Mouse (Mus musculus) embryonic stem cell, embryonic (primary cell): ENCODE measurements around the gene Cd28.

ENCODE experiments used
- CTCF ChIA-PET, 4 experiments: fragments of 300-600 bp in 2 of 4; fragments of 350-600 bp in 2 of 4; sonication (Branson Sonifier 250); formaldehyde crosslinking; loops; one replicate each; lab custom pipeline; 2022; ENCODE audit warnings: inconsistent platforms in 2 of 4; lab: Charles Lee
- POLR2A ChIA-PET, 4 experiments: fragments of 300-600 bp in 2 of 4; fragments of 350-600 bp in 2 of 4; sonication (Branson Sonifier 250); formaldehyde crosslinking; loops; one replicate each; lab custom pipeline; 2022; ENCODE audit warnings: antibody characterized with exemption in 4 of 4, inconsistent platforms in 1 of 4; lab: Charles Lee

The Cd28 gene

DNA sequence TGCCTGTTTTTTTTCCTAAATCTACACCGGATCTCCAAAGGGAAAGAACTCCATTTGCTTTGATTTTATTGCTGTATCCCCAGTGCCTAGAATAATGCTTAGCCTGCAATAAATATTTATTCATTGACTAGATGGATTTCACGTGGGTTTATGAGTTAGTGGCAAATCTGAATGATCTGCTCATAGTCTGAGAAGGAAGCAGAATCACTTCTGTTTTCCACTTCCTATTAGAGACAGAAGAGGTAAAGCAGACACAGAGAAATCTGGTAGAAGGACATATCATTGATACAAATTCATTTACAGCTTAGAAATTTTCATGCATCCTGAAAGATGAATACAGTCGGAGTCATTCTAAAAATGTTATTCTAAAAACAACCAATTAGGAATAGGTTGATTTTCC, 56.6 kb downstream of the Cd28 start:
- ChIA-PET CTCF (no interaction called here), POLR2A (no interaction called here)

DNA sequence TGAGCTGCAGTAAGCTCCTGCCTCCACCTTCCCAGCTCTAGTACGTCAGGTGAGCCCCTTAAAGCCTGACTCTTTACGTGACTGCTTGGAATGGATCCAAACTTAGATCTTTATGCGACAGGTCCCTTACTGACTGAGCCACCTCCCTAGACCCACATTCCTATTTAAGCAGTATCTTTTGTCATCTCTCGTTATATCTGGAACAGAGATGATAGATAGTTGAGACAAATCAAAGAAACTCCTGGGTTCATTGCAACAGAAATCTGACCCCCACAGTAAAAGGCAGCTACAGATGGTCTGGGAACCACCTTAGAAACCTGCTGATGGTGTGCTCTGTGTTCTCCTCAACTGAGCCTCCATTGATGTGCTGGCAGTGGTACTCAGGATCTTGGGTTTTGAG, 59.6 kb downstream of the Cd28 start:
- ChIA-PET POLR2A (interaction anchor here in 1 of 4 experiments (2.0 kb wide), 1 partner anchor 77 kb away, joined by 8 read pairs; no protein-coding TSS in a partner anchor), CTCF (no interaction called here)

DNA sequence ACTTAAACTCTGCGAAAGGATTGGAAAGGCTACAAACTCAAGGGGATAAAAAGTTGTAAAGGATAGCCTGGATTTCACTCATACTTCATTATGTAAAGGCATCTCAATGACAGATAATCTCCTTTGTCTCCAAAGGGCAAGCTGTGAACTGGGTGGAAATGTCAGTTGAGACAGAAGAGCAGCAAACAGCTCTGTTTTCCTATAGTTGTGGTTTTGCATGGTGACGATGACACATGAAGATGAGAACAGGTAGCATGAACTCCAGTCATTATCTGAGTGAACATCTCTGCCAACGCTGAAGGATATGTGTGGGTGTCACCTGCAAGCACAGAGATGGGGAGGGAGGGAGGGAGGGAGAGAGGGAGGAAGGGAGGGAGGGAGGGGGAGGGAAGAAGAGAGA, 60.3 kb downstream of the Cd28 start:
- ChIA-PET CTCF (no interaction called here), POLR2A (interaction anchor here in 2 of 4 experiments (0.6 to 3.6 kb wide), 3 partner anchors 74 to 301 kb away, joined by 3 to 36 read pairs (median 4); no protein-coding TSS in a partner anchor)

DNA sequence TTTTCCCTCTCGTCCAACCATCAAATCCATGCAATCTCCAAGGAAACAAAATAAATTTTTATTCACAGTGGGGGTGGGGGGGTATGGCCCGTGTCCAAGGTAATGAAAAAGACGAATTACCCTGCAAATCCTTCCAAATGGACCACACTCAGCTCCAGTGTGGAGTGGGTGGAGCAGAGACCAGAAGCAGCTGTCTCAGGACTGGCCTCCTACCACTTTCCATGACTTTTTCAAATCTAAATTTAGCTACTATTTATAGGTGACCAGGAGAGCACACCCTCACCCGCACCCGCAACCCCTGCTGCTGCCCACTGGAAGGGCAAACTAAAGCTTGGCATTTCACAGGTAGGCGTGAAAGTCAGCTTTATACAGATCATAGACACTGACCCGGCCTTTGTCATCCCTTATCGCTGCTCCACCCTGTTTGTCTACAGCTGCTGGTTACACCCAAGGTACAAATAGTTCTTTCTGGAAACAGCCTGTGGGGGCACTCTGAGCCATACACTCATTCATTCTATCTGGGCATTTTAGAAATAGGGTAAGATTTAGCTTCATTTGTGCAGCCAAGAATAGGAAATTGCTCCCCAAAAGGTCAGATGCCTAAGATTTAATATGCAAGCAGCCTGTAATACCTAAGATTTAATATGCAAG, 62.0 kb downstream of the Cd28 start:
- CTCF ChIA-PET: interaction anchor here (0.6 to 2.1 kb wide), 12 partner anchors 44 to 149 kb away, joined by 3 to 10 read pairs (median 3); no protein-coding TSS in a partner anchor
- POLR2A ChIA-PET: interaction anchor here (0.8 to 3.6 kb wide), 19 partner anchors 10 to 212 kb away, joined by 3 to 36 read pairs (median 4); partner anchors contain the start of gene Raph1 (in 1 of the 4)

DNA sequence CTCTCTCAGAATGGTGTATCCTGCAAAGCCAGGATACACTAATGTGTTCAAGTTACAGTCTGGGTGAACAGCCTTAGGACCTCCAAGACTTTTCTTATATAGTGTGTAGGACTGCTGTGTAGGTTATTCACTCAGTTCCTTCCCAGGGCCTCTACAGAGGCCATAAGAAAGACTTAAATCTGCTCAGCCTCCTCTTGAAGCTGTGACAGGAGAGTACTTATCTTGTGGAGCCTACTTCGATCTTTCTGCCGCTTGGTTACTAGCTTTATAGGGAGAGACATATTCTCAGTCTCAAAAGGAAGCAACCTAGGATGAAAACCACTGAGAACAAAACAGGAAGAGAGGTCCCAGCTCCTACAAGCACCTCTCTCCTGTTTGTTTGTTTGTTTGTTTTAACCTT, 62.6 kb downstream of the Cd28 start:
- ChIA-PET CTCF (interaction anchor here (0.7 to 2.1 kb wide), 9 partner anchors 44 to 971 kb away, joined by 3 to 10 read pairs (median 4); no protein-coding TSS in a partner anchor), POLR2A (interaction anchor here (0.5 to 3.6 kb wide), 15 partner anchors 11 to 212 kb away, joined by 3 to 36 read pairs (median 4); partner anchors contain the start of gene Raph1 (in 1 of the 4))

DNA sequence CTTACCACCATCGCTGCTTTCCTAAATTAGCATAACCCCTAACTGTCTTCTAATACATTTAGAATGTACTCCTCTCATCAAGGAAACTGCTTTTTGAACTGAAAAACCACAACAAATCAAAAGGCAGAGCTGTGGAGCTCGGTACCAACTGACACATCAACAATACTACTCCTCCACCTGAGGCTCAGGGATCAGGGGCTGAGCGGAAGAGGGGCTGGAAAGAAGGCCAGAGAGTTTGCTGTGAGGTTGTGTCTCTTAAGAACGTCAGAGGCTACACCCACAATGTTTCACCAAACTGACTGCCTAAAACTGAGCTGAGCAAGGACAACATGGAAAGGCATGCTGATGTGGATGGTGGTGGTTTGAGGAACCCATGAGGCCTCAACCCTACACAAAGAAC, 65.1 kb downstream of the Cd28 start:
- ChIA-PET CTCF (no interaction called here), POLR2A (interaction anchor here in 1 of 4 experiments (0.9 kb wide), 1 partner anchor 23 kb away, joined by 3 read pairs; no protein-coding TSS in a partner anchor)

DNA sequence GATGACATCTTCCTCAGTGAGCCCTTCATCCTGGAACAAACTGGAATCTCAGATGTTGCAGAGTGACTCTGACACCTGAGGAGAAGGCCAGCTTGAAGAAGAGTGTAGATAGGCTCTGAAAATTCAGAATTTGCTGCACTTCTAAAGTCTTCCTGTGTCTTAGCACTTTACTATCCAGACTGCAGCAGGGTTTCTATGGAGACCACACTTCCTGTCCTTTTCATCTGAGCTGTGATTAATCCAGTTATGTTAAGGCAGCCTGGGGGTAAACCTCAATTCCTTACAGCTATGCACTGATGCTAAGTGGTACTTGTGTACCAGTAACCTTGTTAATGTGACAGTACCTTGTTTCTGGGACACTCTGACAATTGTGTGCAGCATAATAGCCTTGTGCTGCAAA, 77.1 kb downstream of the Cd28 start:
- POLR2A ChIA-PET: interaction anchor here in 1 of 4 experiments (1.1 kb wide), 1 partner anchor 251 kb away, joined by 3 read pairs; no protein-coding TSS in a partner anchor
- CTCF ChIA-PET: interaction anchor here in 1 of 4 experiments (0.6 kb wide), 1 partner anchor 28 kb away, joined by 4 read pairs; no protein-coding TSS in a partner anchor

DNA sequence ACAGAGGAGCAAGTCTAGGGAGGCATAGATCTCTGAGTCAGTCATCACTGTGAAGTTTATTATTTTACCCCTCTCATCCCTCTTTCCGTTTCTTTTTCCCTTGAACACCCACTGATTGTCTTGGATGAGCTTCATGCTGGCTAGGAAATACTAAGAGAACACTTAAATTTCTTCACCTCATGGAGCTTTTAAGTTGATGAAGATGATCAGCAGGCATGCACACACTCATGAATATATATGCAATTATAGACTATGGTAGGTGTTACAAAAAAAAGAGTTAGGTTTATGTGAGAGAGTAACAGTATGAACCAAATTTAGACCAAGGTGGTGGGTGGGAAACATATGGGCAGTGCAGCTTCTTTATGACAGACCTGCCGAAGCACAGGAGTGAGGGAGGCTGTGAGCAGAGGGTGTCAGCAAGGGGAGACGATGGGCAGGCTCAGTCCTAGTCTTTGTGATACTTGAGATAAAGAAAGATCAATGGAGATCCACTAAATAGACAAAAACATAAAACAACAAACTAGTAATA, 79.1 kb downstream of the Cd28 start:
- ChIA-PET POLR2A (no interaction called here), CTCF (interaction anchor here in 1 of 4 experiments (0.5 kb wide), 1 partner anchor 72 kb away, joined by 3 read pairs; no protein-coding TSS in a partner anchor)

DNA sequence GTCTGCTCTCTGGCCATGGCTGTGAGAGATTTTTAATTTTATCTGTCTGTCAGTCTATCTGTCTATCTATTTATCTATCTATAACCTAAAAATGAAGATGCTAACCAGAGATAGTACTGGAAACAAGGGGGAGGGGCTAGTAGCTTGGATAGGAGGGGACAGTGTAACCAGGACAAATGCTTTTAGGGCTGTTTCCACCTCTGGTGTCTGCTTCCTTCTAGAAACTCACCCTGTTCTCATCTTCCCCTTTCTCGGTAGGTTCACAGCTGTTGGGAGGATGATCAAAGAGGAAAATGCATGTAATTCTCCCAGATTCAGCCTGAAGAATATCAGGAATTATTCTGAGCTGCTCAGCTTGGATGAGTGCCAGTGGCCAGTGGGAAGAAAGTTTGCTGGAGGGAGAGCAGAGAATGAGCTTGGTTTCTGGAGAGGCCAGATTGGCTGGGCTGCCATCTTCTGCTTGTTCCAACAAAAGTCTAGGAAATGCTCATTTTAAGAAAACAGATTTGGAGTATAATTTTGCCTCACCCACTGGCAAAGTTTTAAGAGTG, 83.3 kb downstream of the Cd28 start:
- CTCF ChIA-PET: interaction anchor here in 1 of 4 experiments (0.6 kb wide), 1 partner anchor 161 kb away, joined by 6 read pairs; no protein-coding TSS in a partner anchor
- POLR2A ChIA-PET: interaction anchor here in 1 of 4 experiments (0.6 to 1.0 kb wide), 2 partner anchors 35 to 51 kb away, joined by 3 to 4 read pairs; no protein-coding TSS in a partner anchor

DNA sequence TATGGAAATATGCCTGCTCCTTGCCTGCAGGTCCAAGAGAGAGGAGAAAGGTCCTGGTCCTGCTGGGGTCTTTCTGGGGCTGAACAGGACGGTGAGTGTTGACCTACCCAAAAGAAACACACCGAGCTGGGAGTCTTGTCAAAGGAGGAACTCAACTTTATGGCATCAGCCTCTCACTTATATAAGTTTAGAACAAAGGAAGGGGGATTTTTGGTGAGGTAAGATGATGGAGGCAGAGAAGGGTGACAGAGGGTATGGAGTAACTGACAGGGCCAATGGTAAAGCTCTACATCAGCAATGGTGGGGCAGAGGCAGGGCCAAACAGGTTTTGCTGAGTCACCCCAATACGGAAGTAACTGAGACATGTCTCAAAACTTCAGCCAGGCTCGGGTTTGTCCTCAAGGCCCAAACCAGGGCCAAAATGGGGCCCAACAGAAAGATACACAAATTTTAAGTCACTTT, 84.6 kb downstream of the Cd28 start:
- CTCF ChIA-PET: no interaction called here

DNA sequence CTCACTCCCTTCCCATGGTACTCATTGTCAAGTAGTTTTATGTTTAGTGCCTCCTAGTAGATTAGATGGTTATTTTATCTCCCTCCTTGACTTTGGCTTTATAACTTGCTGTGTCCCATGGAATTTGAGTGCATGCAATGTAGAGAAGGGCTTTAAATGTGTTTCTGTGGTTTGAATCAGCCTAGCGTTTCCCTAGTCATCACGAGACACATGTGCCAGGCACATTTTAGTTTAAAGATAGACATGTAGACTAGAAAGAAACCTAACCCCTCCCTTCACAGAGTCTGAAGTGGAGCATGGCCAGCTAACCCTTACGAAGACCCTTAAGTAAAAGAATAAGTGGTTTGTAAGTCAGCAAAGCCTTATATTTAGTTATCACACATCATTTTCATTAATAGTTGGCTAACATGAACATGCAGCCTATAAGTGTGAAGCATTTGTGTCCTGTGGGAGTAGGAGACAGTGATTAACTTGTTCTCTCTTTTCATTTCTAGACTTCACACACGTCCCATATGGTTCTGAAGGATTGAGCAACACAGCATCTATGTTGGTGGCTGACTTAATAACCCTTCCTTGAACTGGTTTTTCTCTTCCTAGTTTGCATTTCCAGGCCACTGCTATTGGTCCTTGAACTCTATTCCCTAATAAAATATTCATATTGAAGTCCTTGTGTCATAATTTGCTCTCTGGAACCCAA, 86.7 kb downstream of the Cd28 start:
- ChIA-PET POLR2A (interaction anchor here in 1 of 4 experiments (1.0 to 2.1 kb wide), 3 partner anchors 41 to 49 kb away, joined by 3 to 8 read pairs (median 5); no protein-coding TSS in a partner anchor), CTCF (no interaction called here)

More for the DNA sequence above, 84.6 kb downstream of the Cd28 start:
- POLR2A ChIA-PET: interaction anchor here in 1 of 4 experiments (0.7 kb wide), 1 partner anchor 8 kb away, joined by 3 read pairs; no protein-coding TSS in a partner anchor

DNA sequence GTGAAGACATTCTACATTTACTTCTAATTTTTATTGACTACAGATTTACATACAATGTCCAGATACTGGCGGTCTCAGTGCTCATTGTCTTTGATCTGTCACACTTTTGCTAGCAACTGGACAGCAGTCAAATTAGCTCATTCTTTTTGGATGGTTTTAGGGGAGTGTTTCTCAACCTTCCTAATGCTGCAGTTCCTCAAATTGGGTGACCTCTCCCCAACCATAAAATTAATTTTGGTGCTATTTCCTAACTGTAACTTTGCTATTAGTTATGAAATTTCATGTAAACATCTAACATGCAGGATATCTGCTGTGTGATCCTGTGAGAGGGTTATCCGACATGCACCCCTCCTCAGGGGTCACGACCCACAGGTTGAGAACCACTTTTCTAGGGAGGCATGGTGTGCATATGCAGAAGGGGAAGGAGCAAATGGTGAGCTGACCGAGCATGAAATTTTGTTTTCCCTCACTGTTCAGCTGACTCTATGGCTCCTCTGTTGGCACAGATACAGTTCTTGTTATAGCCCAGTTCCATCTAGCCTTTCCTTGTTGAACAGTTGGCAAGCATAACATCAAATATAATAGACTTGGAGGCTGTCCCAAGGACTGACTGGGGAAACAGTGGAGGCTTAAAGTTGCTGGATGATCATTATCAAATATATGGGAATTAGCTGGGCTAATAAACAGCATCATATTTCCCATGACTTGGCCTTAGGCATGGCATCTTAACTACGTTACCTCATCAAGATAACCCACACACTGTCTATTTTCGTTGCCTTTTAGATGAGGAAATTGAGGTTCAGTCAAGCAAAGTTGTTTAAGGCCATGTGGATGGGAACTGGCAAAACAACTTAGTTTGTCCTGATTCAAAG, 87.5 kb downstream of the Cd28 start:
- POLR2A ChIA-PET: interaction anchor here in 1 of 4 experiments (1.0 to 2.1 kb wide), 2 partner anchors 40 to 48 kb away, joined by 3 to 8 read pairs; no protein-coding TSS in a partner anchor
- CTCF ChIA-PET: no interaction called here

DNA sequence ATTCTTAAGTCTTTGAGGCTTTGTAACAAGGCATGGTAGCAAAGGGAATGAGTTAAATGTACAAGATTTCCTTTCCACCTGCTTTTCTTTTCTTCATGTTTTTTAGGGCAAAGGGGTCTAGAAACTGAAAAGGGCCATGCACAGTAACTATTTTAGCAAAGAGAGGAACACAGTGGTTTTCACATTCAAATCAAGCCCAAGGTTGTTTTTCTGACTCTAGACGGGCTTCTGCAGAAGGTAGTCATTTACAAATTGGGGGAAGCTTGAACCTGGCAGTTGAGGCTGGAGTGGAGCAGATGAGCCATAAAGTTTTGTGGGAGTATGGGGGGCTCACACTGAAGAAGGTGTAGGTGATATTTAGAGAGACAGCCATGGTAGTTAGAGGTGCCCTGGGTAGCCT, 88.6 kb downstream of the Cd28 start:
- ChIA-PET POLR2A (interaction anchor here in 1 of 4 experiments (2.1 kb wide), 1 partner anchor 46 kb away, joined by 8 read pairs; no protein-coding TSS in a partner anchor), CTCF (no interaction called here)

DNA sequence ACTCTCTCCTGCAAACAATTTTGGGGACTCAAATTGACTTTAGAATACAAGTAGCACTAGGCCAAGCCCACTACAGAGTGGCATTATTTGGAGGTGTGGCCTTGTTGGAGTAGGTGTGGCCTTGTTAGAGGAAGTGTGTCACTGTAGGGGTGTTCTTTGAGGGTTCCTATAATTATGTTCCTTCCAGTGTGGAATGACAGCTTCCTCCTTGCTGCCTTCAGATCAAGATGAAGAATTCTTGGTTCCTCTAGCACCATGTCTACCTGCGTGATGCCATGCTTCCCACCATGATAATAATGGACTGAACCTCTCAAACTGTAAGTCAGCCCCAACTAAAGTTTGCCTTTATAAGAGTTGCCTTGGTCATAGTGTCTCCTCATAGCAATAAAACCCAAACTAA, 91.1 kb downstream of the Cd28 start:
- ChIA-PET POLR2A (interaction anchor here in 1 of 4 experiments (0.6 to 4.6 kb wide), 2 partner anchors 44 to 832 kb away, joined by 3 to 19 read pairs; no protein-coding TSS in a partner anchor), CTCF (no interaction called here)

DNA sequence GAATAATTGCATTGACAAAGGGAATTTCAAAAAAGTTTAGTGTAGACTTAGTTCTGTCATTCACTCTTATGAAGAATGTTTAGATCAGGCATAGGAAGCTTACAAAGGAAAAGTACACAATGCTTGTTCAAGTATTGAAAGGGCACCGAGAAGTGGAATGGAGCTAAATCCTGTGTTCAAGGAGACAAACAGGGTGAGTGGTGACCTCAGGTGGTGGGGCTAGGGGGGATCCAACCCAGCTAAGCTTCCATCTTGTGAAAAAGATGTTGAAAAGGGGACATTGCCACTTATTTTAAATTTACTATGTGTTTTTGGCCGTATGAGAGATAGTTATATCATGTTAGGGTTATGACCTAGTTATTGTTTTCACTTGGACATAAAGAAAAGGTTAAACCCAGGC, 91.9 kb downstream of the Cd28 start:
- ChIA-PET CTCF (no interaction called here), POLR2A (interaction anchor here in 2 of 4 experiments (0.6 to 4.6 kb wide), 5 partner anchors 43 to 833 kb away, joined by 3 to 19 read pairs (median 3); no protein-coding TSS in a partner anchor)

DNA sequence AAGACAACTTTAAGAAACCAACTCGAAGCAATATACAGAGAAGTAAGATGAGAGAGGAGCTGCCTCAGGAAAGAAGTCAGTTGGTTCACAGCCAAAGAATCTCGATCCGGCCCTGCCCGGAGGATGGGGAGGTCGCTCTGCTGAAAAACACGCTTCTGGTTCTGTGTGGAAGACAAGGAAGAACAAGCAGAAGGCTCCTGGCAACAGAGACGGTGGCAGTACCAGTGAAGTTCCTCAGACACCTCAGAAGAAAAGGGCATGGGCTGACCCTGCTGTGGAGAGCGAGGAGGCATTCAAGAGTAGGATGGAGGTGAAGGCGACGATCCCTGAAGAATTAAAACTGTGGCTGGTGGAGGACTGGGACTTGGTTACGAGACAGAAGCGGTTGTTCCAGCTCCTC, 92.6 kb downstream of the Cd28 start:
- ChIA-PET CTCF (interaction anchor here in 1 of 4 experiments (1.6 kb wide), 1 partner anchor 14 kb away, joined by 5 read pairs; no protein-coding TSS in a partner anchor), POLR2A (interaction anchor here in 3 of 4 experiments (0.7 to 4.6 kb wide), 8 partner anchors 8 to 49 kb away, joined by 3 to 19 read pairs (median 3); no protein-coding TSS in a partner anchor)

DNA sequence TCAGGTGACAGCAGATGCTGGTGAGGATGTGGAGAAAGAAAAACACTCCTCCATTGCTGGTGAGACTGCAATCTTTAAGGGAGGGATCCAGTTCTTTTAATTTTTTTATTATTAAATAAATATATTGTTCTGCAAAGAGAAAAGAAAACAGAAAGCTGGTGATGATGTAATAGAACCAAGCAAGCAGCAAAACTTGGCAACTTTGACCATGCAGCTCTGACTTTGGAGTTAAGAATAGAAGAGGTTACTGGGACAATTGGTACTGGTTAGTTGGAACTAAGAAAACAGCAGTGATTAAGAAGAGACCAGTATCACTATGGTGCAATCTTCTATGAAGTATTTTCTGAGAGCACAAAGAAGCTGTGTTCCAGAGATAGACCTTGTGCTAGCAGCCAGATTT, 94.2 kb downstream of the Cd28 start:
- ChIA-PET POLR2A (interaction anchor here in 2 of 4 experiments (0.6 to 4.6 kb wide), 5 partner anchors 9 to 211 kb away, joined by 4 to 19 read pairs (median 6); no protein-coding TSS in a partner anchor), CTCF (no interaction called here)
